Mouse (Mus musculus): Measurements from ENCODE around the gene Pip4p1.

The Pip4p1 gene

DNA sequence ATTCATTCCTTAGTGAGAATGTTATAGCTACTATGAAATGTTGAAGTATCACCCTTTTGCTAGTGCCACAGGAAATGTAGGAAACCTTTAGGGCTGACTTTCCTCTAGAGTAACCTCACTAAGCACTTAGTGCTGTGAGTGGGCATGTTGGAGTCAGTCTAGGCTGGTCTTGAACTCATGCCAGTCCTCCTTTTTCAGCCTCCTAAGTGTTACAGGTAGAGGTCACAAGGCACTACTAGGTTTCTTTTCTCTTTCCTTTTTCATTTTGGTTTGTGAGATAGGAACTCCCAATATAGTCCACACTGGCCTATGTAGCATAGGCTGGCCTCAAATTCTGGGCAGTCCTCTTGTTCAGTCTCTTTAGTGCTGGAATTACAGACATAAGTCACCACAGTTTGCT is 35.2 kb downstream of the Pip4p1 start:
- no peak for DNase-seq (ENCODE audit: low read depth, low spot score)

DNA sequence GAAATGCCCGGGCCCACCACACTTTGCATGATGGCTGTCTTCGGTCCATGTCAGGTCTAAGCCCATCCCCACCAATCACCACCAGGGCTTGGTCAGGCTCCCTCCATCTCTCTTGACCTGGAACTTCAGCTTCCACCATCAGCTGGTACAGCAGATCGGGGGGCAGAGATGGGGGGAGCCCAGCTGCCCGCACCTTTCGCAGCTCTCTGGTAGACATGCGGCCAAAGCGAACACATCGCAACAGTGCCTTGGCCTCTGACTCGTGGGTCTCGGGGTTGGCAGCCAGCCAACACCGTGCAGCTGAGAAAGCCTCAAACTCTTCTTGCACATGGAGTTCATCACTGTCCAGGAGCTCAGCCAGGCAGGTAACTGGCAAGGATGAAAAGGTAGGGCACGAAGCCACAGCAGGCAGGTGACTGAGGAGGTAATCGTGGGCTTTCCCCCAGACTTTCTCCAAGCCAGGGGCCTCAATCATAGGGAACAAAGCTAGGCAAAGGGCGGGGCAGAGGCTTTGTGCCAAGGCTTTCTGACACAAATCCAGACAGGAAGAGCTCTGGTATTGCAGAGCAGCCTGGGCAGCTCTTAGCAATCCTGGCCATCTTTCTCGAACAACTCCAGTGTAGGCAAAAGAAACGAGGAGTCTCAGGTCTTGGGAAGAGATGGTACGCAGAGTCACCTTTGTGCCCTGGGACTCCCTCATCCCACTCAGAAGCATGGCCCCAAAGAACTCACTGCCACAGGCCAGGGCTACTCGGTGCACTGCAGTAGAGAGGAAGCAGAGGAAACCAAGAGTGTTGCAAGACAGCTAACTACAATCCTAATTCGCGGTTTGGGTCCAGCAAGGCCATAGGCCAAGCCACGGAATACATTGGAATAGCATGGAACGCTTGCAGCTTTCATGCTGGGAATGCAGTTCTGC is 37.9 kb downstream of the Pip4p1 start:
- no peak for DNase-seq (ENCODE audit: low read depth, low spot score)

DNA sequence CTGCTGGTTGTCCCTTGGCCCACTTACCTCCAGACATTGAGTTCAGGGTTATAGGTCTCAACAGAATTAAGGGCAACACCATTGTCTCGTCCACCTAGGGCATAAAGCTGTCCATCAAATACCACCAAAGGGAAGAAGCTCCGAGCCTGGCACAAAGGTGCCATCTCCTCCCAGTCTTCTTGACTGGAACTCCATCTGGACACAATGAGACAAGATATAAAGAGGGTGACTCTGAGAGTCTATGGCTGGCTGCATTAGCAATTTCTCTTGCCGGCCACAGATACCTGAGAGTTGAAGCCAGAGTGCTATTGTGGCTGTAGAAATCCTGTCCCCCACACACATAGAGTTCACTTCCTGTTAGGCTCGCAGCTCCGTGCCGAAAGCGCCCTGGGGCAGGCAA is 38.6 kb downstream of the Pip4p1 start:
- no peak for DNase-seq (ENCODE audit: low read depth, low spot score)

DNA sequence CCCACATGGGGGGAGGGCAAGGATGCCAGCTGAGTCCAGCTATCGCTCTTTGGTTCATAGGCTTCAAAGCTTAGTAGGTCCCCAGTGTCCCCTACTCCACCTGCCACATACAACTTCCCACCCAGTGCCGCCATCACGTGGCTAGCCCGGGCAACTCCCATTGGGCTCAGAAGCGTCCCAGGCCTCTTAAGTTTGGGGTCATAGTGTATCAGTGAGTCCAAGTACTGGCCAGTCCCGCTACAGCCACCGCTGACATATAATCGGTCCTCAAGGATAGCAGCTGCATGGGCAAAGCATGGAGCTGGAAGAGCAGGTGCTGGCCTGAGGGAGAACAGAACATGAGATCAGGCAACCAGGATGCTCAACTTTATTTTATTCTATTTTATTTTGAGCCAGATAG is 39.0 kb downstream of the Pip4p1 start:
- DNase-seq (ENCODE audit: low read depth, low spot score): no peak

DNA sequence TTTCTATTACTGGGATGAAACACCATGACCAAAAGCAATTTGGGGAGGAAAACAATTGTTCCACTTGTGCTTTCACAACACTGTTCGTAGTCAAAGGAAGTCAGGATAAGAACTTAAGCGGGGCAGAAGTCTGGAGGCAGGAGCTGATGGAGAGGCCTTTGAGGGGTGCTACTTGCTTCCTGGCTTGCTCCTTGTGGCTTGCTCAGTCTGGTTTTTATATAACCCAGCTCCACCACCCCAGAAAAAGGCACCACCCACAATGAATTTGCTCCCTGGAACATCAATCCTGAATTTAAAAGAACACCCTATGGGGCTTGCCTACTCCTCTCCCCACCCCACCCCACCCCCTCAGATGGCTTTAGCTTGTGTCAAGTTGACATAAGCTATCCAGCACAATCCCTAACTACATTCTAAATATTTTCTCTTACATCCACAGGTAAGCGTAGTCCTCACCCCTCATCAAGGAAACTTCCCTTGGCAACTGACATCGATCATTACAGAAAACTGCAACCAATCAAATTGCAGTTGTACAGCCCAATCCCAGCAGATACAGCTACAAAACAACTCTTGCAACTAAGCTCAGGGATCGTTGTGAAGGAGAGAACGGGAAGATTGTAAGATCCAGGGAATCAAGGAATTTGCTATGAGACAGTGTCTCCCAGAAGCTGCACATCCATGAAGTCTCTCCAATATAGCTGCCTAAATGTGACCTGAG is 54.3 kb downstream of the Pip4p1 start:
- DNase-seq (ENCODE audit: low read depth, low spot score): no peak

Measured in A20 (cell line).